Mouse (Mus musculus) ES-E14 (cell line): ENCODE results near the gene Tmem98.

Source experiments
- CHD2 ChIP-seq: IDR thresholded peaks from 2 replicates; pipeline ENCODE4 v1.6.1; 2014; ENCODE audit warnings: mild to moderate bottlenecking, low read depth, low read length, inconsistent platforms
- MAFK ChIP-seq: IDR thresholded peaks from 2 replicates; pipeline ENCODE4 v1.6.1; 2014; ENCODE audit warnings: mild to moderate bottlenecking, low read depth, low read length, inconsistent platforms; ENCODE audit not compliant: insufficient read depth

- no peak for TF ChIP-seq MAFK
- TF ChIP-seq CHD2 = no peak
These were observed 24.3 kb upstream of the Tmem98 start for GRCm38 (mm10) chr11:80785672-80786071.
